Comparison of ENCODE assay signal across 16 mouse cellular contexts in genomic region chr10:98538706-98539105, GRCm38 (mm10).
"Had no signal": no experiment of that assay in that cellular context is flagged by ENCODE, and none has a peak within 500 bp of the region (broad histone marks: within the 10 kb centered on the region; RNA-seq: fewer than 3 reads in every experiment).

No protein-coding gene starts in this region.

- H3K9me3 ChIP-seq: kidney, embryonic 15.5 days; limb, embryonic 13.5 days; midbrain, embryonic 10.5 days; midbrain, embryonic 15.5 days; neural tube, embryonic 13.5 days; stomach, embryonic 15.5 days had no signal

- H3K36me3 ChIP-seq: kidney, embryonic 15.5 days; limb, embryonic 13.5 days; midbrain, embryonic 10.5 days; midbrain, embryonic 15.5 days; neural tube, embryonic 13.5 days; stomach, embryonic 15.5 days had no signal

- H3K27ac ChIP-seq: kidney, embryonic 15.5 days; limb, embryonic 13.5 days; liver, embryonic 14.5 days; midbrain, embryonic 10.5 days; midbrain, embryonic 15.5 days; neural tube, embryonic 13.5 days; stomach, embryonic 15.5 days had no signal

- H3K27me3 ChIP-seq: kidney, embryonic 15.5 days; limb, embryonic 13.5 days; midbrain, embryonic 15.5 days; neural tube, embryonic 13.5 days; stomach, embryonic 15.5 days had no signal

- H3K4me2 ChIP-seq: kidney, embryonic 15.5 days; limb, embryonic 13.5 days; lung, embryonic 14.5 days; midbrain, embryonic 15.5 days; neural tube, embryonic 13.5 days; stomach, embryonic 15.5 days had no signal

- H3K4me3 ChIP-seq: kidney, embryonic 15.5 days; limb, embryonic 13.5 days; midbrain, embryonic 10.5 days; midbrain, embryonic 15.5 days; neural tube, embryonic 13.5 days; stomach, embryonic 15.5 days had no signal

- ATAC-seq: intestine, embryonic 16.5 days; midbrain, embryonic 15.5 days had no signal

- H3K9ac ChIP-seq: kidney, embryonic 15.5 days; limb, embryonic 13.5 days; liver, embryonic 14.5 days; lung, embryonic 14.5 days; midbrain, embryonic 15.5 days; neural tube, embryonic 13.5 days; stomach, embryonic 15.5 days had no signal

- DNase-seq: kidney, adult 2 months; kidney, postnatal 14 days; left cerebral cortex, postnatal 4 days; lung, embryonic 14.5 days; retina, postnatal 1 day; right cerebral cortex, postnatal 4 days; thymus, adult 2 months; thymus, postnatal 4 days had no signal
